Mouse (Mus musculus) MEL (cell line): ENCODE data around the gene Slc30a6. TPM values are rescaled to one million over a fixed set of nuclear protein-coding genes. Genes with fewer than 3 reads are reported as not detected.
A peak's percentile ranks its signal among the peaks of the same experiment; 100 is the strongest.

Experiments used
- DNase-seq: peaks from one replicate; pipeline ENCODE4 v3.0.0; 2011; ENCODE audit warnings: low read depth, low spot score
- H3K27ac ChIP-seq: 2 replicates; pipeline ENCODE4 v1.5.1; 2012; ENCODE audit warnings: low read depth, mild to moderate bottlenecking, control low read depth, low read length, moderate library complexity; ENCODE audit not compliant: control insufficient read depth
- H3K27me3 ChIP-seq, 2 experiments: fragments of 150-350 bp in 1 of 2; sonication (generic) in 1 of 2; 2 replicates each; pipeline ENCODE4 v1.6.1; 2012; ENCODE audit warnings: low read length in 2 of 2, mild to moderate bottlenecking in 2 of 2, improper control_type of control experiment in 1 of 2, moderate library complexity in 1 of 2; ENCODE audit not compliant: insufficient read depth in 2 of 2, control insufficient read depth in 1 of 2
- H3K36me3 ChIP-seq, 2 experiments: 2 replicates each; pipeline ENCODE4 v1.6.1; 2012 to 2014; ENCODE audit warnings: low read length in 2 of 2, improper control_type of control experiment in 1 of 2, inconsistent platforms in 1 of 2, mild to moderate bottlenecking in 1 of 2; ENCODE audit not compliant: insufficient read depth in 2 of 2, control insufficient read depth in 1 of 2
- H3K4me1 ChIP-seq, 2 experiments: fragments of 150-350 bp in 1 of 2; sonication (generic) in 1 of 2; 2 replicates each; pipeline ENCODE4 v1.6.1; 2012; ENCODE audit warnings: low read length in 2 of 2, improper control_type of control experiment in 1 of 2, mild to moderate bottlenecking in 1 of 2; ENCODE audit not compliant: insufficient read depth in 2 of 2, control insufficient read depth in 1 of 2
- H3K4me3 ChIP-seq, 2 experiments: fragments of 150-350 bp in 1 of 2; sonication (generic) in 1 of 2; 2 replicates each; pipeline ENCODE4 v1.5.1; 2012; ENCODE audit warnings: low read depth in 2 of 2, low read length in 2 of 2, mild to moderate bottlenecking in 2 of 2, moderate library complexity in 2 of 2, control low read depth in 1 of 2, improper control_type of control experiment in 1 of 2; ENCODE audit not compliant: control insufficient read depth in 1 of 2, insufficient read depth in 1 of 2
- H3K79me2 ChIP-seq: 2 replicates; pipeline ENCODE4 v1.6.1; 2012; ENCODE audit warnings: mild to moderate bottlenecking, low read length, moderate library complexity; ENCODE audit not compliant: control insufficient read depth, poor library complexity, insufficient read depth
- H3K9ac ChIP-seq: 2 replicates; pipeline ENCODE4 v1.6.1; 2012; ENCODE audit warnings: low read depth, mild to moderate bottlenecking, control low read depth, low read length, moderate library complexity; ENCODE audit not compliant: control insufficient read depth, poor library complexity, severe bottlenecking
- H3K9me3 ChIP-seq: fragments of 150-350 bp; sonication (generic); replicated peaks from 2 replicates; pipeline ENCODE4 v1.6.1; 2012; ENCODE audit warnings: mild to moderate bottlenecking, low read length, improper control_type of control experiment, moderate library complexity; ENCODE audit not compliant: insufficient read depth
- CHD2 ChIP-seq: IDR thresholded peaks from 2 replicates; pipeline ENCODE4 v1.6.1; 2011; ENCODE audit warnings: low read length, improper control_type of control experiment
- CTCF ChIP-seq, 3 experiments: IDR thresholded peaks in 2 of 3; conservative IDR thresholded peaks in 1 of 3; 2 replicates each; pipeline ENCODE4 v1.5.1; 2011 to 2012; ENCODE audit warnings: low read length in 3 of 3, low read depth in 2 of 3, mild to moderate bottlenecking in 2 of 3, improper control_type of control experiment in 1 of 3, inconsistent platforms in 1 of 3, mixed read lengths in 1 of 3, moderate library complexity in 1 of 3; ENCODE audit not compliant: control insufficient read depth in 1 of 3, insufficient read depth in 1 of 3, poor library complexity in 1 of 3, severe bottlenecking in 1 of 3
- ELF1 ChIP-seq: IDR thresholded peaks from 2 replicates; pipeline ENCODE4 v1.6.1; 2014; ENCODE audit warnings: low read depth, mild to moderate bottlenecking, inconsistent platforms, low read length, improper control_type of control experiment, moderate library complexity
- EP300 ChIP-seq, 2 experiments: IDR thresholded peaks; 2 replicates each; pipeline ENCODE4 v1.6.1; 2011; ENCODE audit warnings: improper control_type of control experiment in 2 of 2, low read length in 2 of 2, low read depth in 1 of 2, mild to moderate bottlenecking in 1 of 2
- ETS1 ChIP-seq: IDR thresholded peaks from 2 replicates; pipeline ENCODE4 v1.6.1; 2012; ENCODE audit warnings: low read depth, mild to moderate bottlenecking, inconsistent platforms, low read length, improper control_type of control experiment, moderate library complexity
- GATA1 ChIP-seq: IDR thresholded peaks from 2 replicates; pipeline ENCODE4 v1.6.1; 2011; ENCODE audit warnings: low read depth, low read length, improper control_type of control experiment
- JUND ChIP-seq: IDR thresholded peaks from 2 replicates; pipeline ENCODE4 v1.6.1; 2011; ENCODE audit warnings: low read depth, mild to moderate bottlenecking, improper control_type of control experiment, low read length
- MAFK ChIP-seq: IDR thresholded peaks from 2 replicates; pipeline ENCODE4 v1.6.1; 2011; ENCODE audit warnings: low read depth, mild to moderate bottlenecking, low read length, improper control_type of control experiment, borderline replicate concordance
- MAX ChIP-seq: IDR thresholded peaks from 2 replicates; pipeline ENCODE4 v1.6.1; 2011; ENCODE audit warnings: low read length, improper control_type of control experiment
- MYB ChIP-seq: IDR thresholded peaks from 2 replicates; pipeline ENCODE4 v1.6.1; 2011; ENCODE audit warnings: mild to moderate bottlenecking, low read depth, low read length, improper control_type of control experiment
- MYC ChIP-seq: IDR thresholded peaks from 2 replicates; pipeline ENCODE4 v1.6.1; 2011; ENCODE audit warnings: low read depth, mild to moderate bottlenecking, low read length, improper control_type of control experiment, moderate library complexity
- NELFE ChIP-seq: IDR thresholded peaks from 2 replicates; pipeline ENCODE4 v1.6.1; 2011; ENCODE audit warnings: low read depth, low read length, improper control_type of control experiment
- NRF1 ChIP-seq: IDR thresholded peaks from 2 replicates; pipeline ENCODE4 v1.6.1; 2014; ENCODE audit warnings: low read depth, mild to moderate bottlenecking, inconsistent platforms, low read length, improper control_type of control experiment, moderate library complexity; ENCODE audit not compliant: poor library complexity, insufficient read depth, severe bottlenecking
- POLR2AphosphoS5 ChIP-seq: IDR thresholded peaks from 2 replicates; pipeline ENCODE4 v1.6.1; 2012; ENCODE audit warnings: low read depth, borderline replicate concordance, mild to moderate bottlenecking, inconsistent platforms, low read length, moderate library complexity, mixed read lengths
- RAD21 ChIP-seq: IDR thresholded peaks from 2 replicates; pipeline ENCODE4 v1.6.1; 2011; ENCODE audit warnings: mild to moderate bottlenecking, low read depth, low read length, improper control_type of control experiment
- RCOR1 ChIP-seq: IDR thresholded peaks from 2 replicates; pipeline ENCODE4 v1.6.1; 2012; ENCODE audit warnings: low read depth, mild to moderate bottlenecking, inconsistent platforms, low read length, improper control_type of control experiment
- SIN3A ChIP-seq: IDR thresholded peaks from 2 replicates; pipeline ENCODE4 v1.6.1; 2012; ENCODE audit warnings: low read length, improper control_type of control experiment, inconsistent platforms
- SMC3 ChIP-seq: IDR thresholded peaks from 2 replicates; pipeline ENCODE4 v1.6.1; 2011; ENCODE audit warnings: low read depth, low read length, improper control_type of control experiment
- TAL1 ChIP-seq: IDR thresholded peaks from 2 replicates; pipeline ENCODE4 v1.6.1; 2012; ENCODE audit warnings: mild to moderate bottlenecking, inconsistent platforms, low read length, moderate library complexity, mixed read lengths
- TCF12 ChIP-seq: IDR thresholded peaks from 2 replicates; pipeline ENCODE4 v1.6.1; 2014; ENCODE audit warnings: low read depth, mild to moderate bottlenecking, inconsistent platforms, low read length, improper control_type of control experiment, moderate library complexity
- USF1 ChIP-seq: IDR thresholded peaks from 2 replicates; pipeline ENCODE4 v1.6.1; 2014; ENCODE audit warnings: low read depth, mild to moderate bottlenecking, inconsistent platforms, low read length, improper control_type of control experiment, moderate library complexity
- ZKSCAN1 ChIP-seq: IDR thresholded peaks from 2 replicates; pipeline ENCODE4 v1.6.1; 2012; ENCODE audit warnings: low read depth, mild to moderate bottlenecking, inconsistent platforms, low read length, improper control_type of control experiment, moderate library complexity
- ZMIZ1 ChIP-seq: IDR thresholded peaks from 2 replicates; pipeline ENCODE4 v1.6.1; 2012; ENCODE audit warnings: low read depth, mild to moderate bottlenecking, inconsistent platforms, low read length, improper control_type of control experiment, moderate library complexity
- polyA plus RNA-seq, 2 experiments: library from polyadenylated mRNA; stranded (reverse) in 1 of 2; unstranded in 1 of 2; fragments of >175 nt in 1 of 2; fragments of >200 nt in 1 of 2; gene quantifications; 2 replicates each; pipeline versions ENCODE4 v1.2.1 to v1.2.4; 2012; ENCODE audit warnings: low replicate concordance in 2 of 2, low read depth in 1 of 2; ENCODE audit not compliant: insufficient read length in 2 of 2, insufficient read depth in 1 of 2, missing spikeins in 1 of 2
- total RNA-seq: library from RNA; depleted of rRNA; stranded (reverse); fragments of 300-350 nt; gene quantifications from 2 replicates; pipeline ENCODE4 v1.2.3, GENCODE M21; 2012

Slc30a6 gene
- total and polyA plus RNA-seq, 3 experiments = 15.5 to 19.4 TPM; not detected in 1

GRCm38 (mm10) chr17:74395383-74396065, at the start of gene Slc30a6 (continued):
- no peak for TF ChIP-seq RAD21
- peak; percentile 90 for TF ChIP-seq SIN3A
- TF ChIP-seq CTCF (IDR thresholded peaks at IDR 0.05 in 2 of 3, conservative IDR thresholded peaks at IDR 0.05 in 1 of 3; ENCODE audit: control insufficient read depth in 1 of 3, insufficient read depth in 1 of 3, low read depth in 2 of 3, low read length in 3 of 3, poor library complexity in 1 of 3, severe bottlenecking in 1 of 3) = no peak
- no peak for TF ChIP-seq GATA1

GRCm38 (mm10) chr17:74363592-74363991, 31.8 kb upstream of the Slc30a6 start:
- H3K79me2 ChIP-seq = no peaks in the 10 kb centered on the region
- no peaks in the 10 kb centered on the region for H3K4me1 ChIP-seq
- H3K27ac ChIP-seq = no peak overlapping the region
- H3K9ac ChIP-seq = no peak overlapping the region
- TF ChIP-seq NELFE (no peak), EP300 (IDR thresholded peaks at IDR 0.05; ENCODE audit: low read depth in 1 of 2, low read length in 2 of 2) (no peak), ZKSCAN1 (no peak), ETS1 (no peak), JUND (no peak), CHD2 (no peak), MAFK (no peak), TCF12 (no peak), SMC3 (no peak), MYC (no peak), CTCF (IDR thresholded peaks at IDR 0.05 in 2 of 3, conservative IDR thresholded peaks at IDR 0.05 in 1 of 3; ENCODE audit: control insufficient read depth in 1 of 3, insufficient read depth in 1 of 3, low read depth in 2 of 3, low read length in 3 of 3, poor library complexity in 1 of 3, severe bottlenecking in 1 of 3) (no peak), TAL1 (no peak), ELF1 (no peak), ZMIZ1 (no peak), POLR2AphosphoS5 (no peak), MAX (no peak), RCOR1 (no peak), USF1 (no peak), NRF1 (no peak), MYB (no peak)
- H3K4me3 ChIP-seq = no peak overlapping the region
- H3K36me3 ChIP-seq = peaks cover 0 to 14% of the 10 kb centered on the region in 2 experiments; a peak in 2 of 4 replicates
- H3K9me3 ChIP-seq = no peaks in the 10 kb centered on the region
- no peaks in the 10 kb centered on the region for H3K27me3 ChIP-seq
- no peak for DNase-seq
